Mouse (Mus musculus) forebrain, embryonic 16.5 days (tissue): ENCODE data around the gene Gm6408. TPM values are rescaled to one million over a fixed set of nuclear protein-coding genes. Genes with fewer than 3 reads are reported as not detected.
"Not testable (repeated sequence)": the region's sequence is repeated elsewhere in the genome, so short reads cannot be mapped to it uniquely, and the experiment has no call there.

Experiments
- ATAC-seq: fragments of 200-750 bp; cut with Nextera tagmentation; 2 replicates; pipeline ENCODE4 v1.8.0; 2017; ENCODE audit warnings: mild to moderate bottlenecking, moderate library complexity
- H3K27ac ChIP-seq: fragments of 300-500 bp; sonication (generic); 2 replicates; pipeline ENCODE4 v1.5.1; 2014; ENCODE audit warnings: low read length, control low read depth
- H3K27me3 ChIP-seq: fragments of 300-500 bp; sonication (generic); replicated peaks from 2 replicates; pipeline ENCODE4 v1.6.1; 2014; ENCODE audit warnings: low read length; ENCODE audit not compliant: control insufficient read depth, insufficient read depth
- H3K36me3 ChIP-seq: fragments of 300-500 bp; sonication (generic); 2 replicates; pipeline ENCODE4 v1.6.1; 2014; ENCODE audit not compliant: control insufficient read depth, insufficient read depth
- H3K4me1 ChIP-seq: fragments of 300-500 bp; sonication (generic); replicated peaks from 2 replicates; pipeline ENCODE4 v1.6.1; 2014; ENCODE audit warnings: low read length; ENCODE audit not compliant: control insufficient read depth, insufficient read depth
- H3K4me2 ChIP-seq: fragments of 300-500 bp; sonication (generic); 2 replicates; pipeline ENCODE4 v1.6.1; 2014; ENCODE audit warnings: mild to moderate bottlenecking, low read length, control low read depth
- H3K4me3 ChIP-seq: fragments of 300-500 bp; sonication (generic); replicated peaks from 2 replicates; pipeline ENCODE4 v1.5.1; 2014; ENCODE audit warnings: mild to moderate bottlenecking, low read length, control low read depth
- H3K9ac ChIP-seq: fragments of 300-500 bp; sonication (generic); replicated peaks from 2 replicates; pipeline ENCODE4 v1.6.1; 2014; ENCODE audit warnings: low read depth, low read length, control low read depth
- H3K9me3 ChIP-seq: fragments of 300-500 bp; sonication (generic); 2 replicates; pipeline ENCODE4 v1.6.1; 2016; ENCODE audit warnings: low read length; ENCODE audit not compliant: control insufficient read depth
- whole genome bisulfite sequencing: fragments of 180-500 bp; shearing (Covaris S2); extraction: QIAGEN DNeasy Blood & Tissue Kit; methylation state at CpG from one replicate; pipeline ENCODE4 v1.1.7; 2014; 5-methylcytosine and 5-hydroxymethylcytosine counted together
- polyA plus RNA-seq: library from polyadenylated mRNA; unstranded; fragments of >200 nt; fragmentation: Nextera tagmentation; extraction: Ambion mirVana; gene quantifications from 2 replicates; pipeline ENCODE4 v1.2.1, GENCODE M21; 2015

Gene Gm6408
- not detected in 2 replicates for polyA plus RNA-seq

GRCm38 (mm10) chr5:146481665-146482064, at the start of gene Gm6408:
Gene Gm6408 (plus strand): TSS chr5:146481965.
- not testable (repeated sequence) for ATAC-seq, H3K27me3 ChIP-seq

DNA sequence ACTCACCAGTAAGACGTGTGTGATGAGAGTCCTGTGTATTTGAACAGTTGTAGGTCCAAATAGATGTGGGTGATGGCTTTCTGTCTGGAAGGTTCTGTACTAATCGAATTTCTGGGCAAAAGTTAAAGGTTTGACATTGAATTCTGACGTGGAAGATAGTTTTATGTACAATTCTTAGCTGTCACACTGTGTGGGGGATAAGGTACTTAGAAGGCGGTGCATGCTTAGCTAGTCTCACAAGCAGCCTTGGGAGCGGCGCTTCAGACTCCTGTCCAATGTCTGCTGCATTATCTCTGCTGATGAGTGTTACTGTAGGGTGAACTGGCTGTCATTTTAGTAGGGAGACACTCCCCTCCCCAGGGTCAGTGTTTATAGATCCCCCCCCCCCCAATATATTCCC, 49.3 kb upstream of the Gm6408 start:
- no peak for ATAC-seq
- H3K9ac ChIP-seq = no peak overlapping the region
- H3K27ac ChIP-seq = no peak overlapping the region
- H3K9me3 ChIP-seq = no peaks in the 10 kb centered on the region
- no peaks in the 10 kb centered on the region for H3K4me1 ChIP-seq
- no peak overlapping the region for H3K4me3 ChIP-seq
- WGBS = 91% methylated on average over 6 of the region's 6 CpGs
- H3K27me3 ChIP-seq = no peaks in the 10 kb centered on the region
- H3K4me2 ChIP-seq = no peak overlapping the region
- no peaks in the 10 kb centered on the region for H3K36me3 ChIP-seq

More at GRCm38 (mm10) chr5:146481665-146482064, at the start of gene Gm6408:
- not testable (repeated sequence) for H3K4me1 ChIP-seq, H3K27ac ChIP-seq, H3K4me2 ChIP-seq, H3K9me3 ChIP-seq, H3K9ac ChIP-seq, H3K4me3 ChIP-seq, H3K36me3 ChIP-seq
- WGBS = 86% methylated on average over 1 of the region's 3 CpGs

GRCm38 (mm10) chr5:146435316-146435715, 46.4 kb upstream of the Gm6408 start:
- Histone ChIP-seq H3K27me3 (no peaks in the 10 kb centered on the region), H3K36me3 (no peaks in the 10 kb centered on the region), H3K4me1 (no peaks in the 10 kb centered on the region), H3K4me3 (no peak overlapping the region), H3K27ac (no peak overlapping the region), H3K4me2 (no peak overlapping the region), H3K9ac (no peak overlapping the region), H3K9me3 (0 out of 2 replicates have a peak, but pooled peaks cover 2% of the 10 kb centered on the region)
- no peak for ATAC-seq
- WGBS = 94% methylated on average over 16 of the region's 16 CpGs

DNA sequence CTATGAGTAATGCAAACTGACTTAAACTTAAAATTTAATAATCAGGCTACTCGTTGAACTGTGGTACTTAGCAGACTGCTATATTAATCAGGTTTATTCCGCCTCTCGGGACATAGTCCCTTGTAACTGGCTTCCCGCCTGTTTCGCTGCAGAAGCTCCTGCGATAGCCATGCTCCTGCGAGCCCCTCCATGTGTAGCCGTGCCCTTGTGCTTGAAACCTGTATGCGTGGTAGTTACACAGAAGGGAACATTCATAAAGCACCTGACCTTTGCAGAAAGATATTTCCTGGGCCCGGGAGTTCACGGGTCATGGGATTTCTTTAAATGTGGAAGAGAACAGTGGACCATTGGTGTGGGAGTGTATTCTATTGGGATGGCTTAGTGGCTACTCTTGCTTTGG, 45.0 kb upstream of the Gm6408 start:
- Histone ChIP-seq H3K4me2 (no peak overlapping the region), H3K9ac (no peak overlapping the region), H3K27ac (no peak overlapping the region), H3K9me3 (0 out of 2 replicates have a peak, but pooled peaks cover 2% of the 10 kb centered on the region), H3K4me1 (no peaks in the 10 kb centered on the region), H3K4me3 (no peak overlapping the region), H3K27me3 (no peaks in the 10 kb centered on the region), H3K36me3 (no peaks in the 10 kb centered on the region)
- ATAC-seq = no peak
- 98% methylated on average over 11 of the region's 11 CpGs for WGBS

DNA sequence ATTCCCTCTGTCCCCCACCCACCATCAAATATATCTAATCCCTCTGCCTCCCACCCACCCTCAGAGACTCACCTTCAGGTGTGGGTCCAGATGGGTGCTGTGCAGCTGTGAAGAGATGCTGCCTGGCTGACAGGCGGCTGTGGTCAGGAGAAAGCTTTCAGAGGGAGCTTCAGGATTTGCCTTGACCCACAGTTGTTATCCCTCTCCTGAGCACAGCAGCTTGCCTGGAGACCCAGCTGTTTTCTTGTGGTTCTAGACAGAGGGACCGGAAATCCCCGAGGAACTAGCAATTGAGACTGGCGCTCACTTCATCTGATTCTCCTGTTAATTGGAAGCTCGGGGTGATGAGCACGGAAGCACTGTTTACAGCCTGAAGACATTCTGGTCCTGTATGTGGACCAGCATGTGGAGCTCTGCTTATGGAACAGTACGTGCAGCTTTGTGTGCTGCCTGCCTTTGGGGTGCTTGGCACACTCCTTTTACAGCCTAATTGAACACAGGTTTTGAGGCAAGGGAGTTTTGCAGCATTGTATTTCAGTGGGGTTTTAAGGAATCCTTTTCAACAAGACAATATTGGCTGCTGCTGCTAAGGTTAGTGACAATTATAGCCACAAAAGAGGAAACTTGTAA, 42.5 kb upstream of the Gm6408 start:
- H3K4me2 ChIP-seq = no peak overlapping the region
- H3K27me3 ChIP-seq = no peaks in the 10 kb centered on the region
- no peak overlapping the region for H3K4me3 ChIP-seq
- no peaks in the 10 kb centered on the region for H3K4me1 ChIP-seq
- H3K36me3 ChIP-seq = no peaks in the 10 kb centered on the region
- no peak for ATAC-seq
- H3K27ac ChIP-seq = no peak overlapping the region
- 92% methylated on average over 7 of the region's 7 CpGs for WGBS
- H3K9ac ChIP-seq = no peak overlapping the region
- H3K9me3 ChIP-seq = 0 out of 2 replicates have a peak, but pooled peaks cover 2% of the 10 kb centered on the region

DNA sequence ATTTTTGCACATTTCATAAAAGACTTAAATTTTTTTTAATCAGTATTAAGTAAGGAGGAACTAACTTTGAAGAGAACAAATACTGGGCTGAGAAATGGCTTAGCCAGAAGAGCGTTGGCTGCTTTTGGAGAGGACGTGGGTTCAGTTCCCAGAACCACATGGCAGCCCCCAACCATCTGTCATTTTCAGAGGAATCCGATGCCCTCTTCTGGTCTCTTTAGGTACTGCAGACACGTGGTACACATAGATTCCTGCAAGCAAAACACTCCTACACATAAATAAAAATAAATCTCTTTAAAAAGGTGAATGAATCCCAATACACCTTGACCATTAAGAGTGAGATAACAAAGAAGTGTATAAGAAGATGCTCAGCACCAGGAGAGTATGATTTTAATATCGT, 41.5 kb upstream of the Gm6408 start:
- WGBS = 94% methylated on average over 5 of the region's 5 CpGs
- H3K4me1 ChIP-seq = no peaks in the 10 kb centered on the region
- no peak overlapping the region for H3K4me3 ChIP-seq
- H3K9ac ChIP-seq = no peak overlapping the region
- no peak for ATAC-seq
- H3K27me3 ChIP-seq = no peaks in the 10 kb centered on the region
- H3K9me3 ChIP-seq = 0 out of 2 replicates have a peak, but pooled peaks cover 2% of the 10 kb centered on the region
- H3K27ac ChIP-seq = no peak overlapping the region
- H3K4me2 ChIP-seq = no peak overlapping the region
- H3K36me3 ChIP-seq = no peaks in the 10 kb centered on the region

- ATAC-seq = no peak
- 0 out of 2 replicates have a peak, but pooled peaks cover 2% of the 10 kb centered on the region for H3K9me3 ChIP-seq
- no peak overlapping the region for H3K9ac ChIP-seq
- no peaks in the 10 kb centered on the region for H3K4me1 ChIP-seq
- H3K36me3 ChIP-seq = no peaks in the 10 kb centered on the region
- H3K27ac ChIP-seq = no peak overlapping the region
- no peak overlapping the region for H3K4me3 ChIP-seq
- H3K4me2 ChIP-seq = no peak overlapping the region
- WGBS = 98% methylated on average over 2 of the region's 2 CpGs
- H3K27me3 ChIP-seq = no peaks in the 10 kb centered on the region
These were observed 39.0 kb upstream of the Gm6408 start for GRCm38 (mm10) chr5:146442767-146443166.

DNA sequence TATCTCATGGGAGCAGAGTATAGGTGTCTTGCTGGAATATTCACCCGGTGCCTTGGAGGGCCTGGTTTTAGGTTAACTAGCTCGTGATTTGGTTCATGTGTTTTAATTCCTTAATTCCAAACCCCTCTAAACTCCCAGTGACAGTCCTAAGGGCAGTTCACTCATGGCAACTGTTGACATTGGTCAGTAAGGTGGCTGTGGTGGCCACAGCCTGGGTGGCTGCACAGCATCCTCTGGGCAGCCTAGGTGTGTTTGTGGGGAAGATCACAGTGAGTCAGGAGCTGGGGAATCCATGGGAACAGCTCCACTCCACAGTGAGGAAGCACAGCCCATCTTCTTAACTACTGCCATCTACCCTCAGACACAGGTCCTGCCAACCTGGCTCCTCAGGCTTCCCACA, 35.1 kb upstream of the Gm6408 start:
- no peaks in the 10 kb centered on the region for H3K9me3 ChIP-seq
- no peaks in the 10 kb centered on the region for H3K4me1 ChIP-seq
- WGBS = 98% methylated on average over 2 of the region's 2 CpGs
- ATAC-seq = no peak
- no peaks in the 10 kb centered on the region for H3K27me3 ChIP-seq
- no peak overlapping the region for H3K9ac ChIP-seq
- H3K27ac ChIP-seq = no peak overlapping the region
- no peaks in the 10 kb centered on the region for H3K36me3 ChIP-seq
- no peak overlapping the region for H3K4me3 ChIP-seq
- no peak overlapping the region for H3K4me2 ChIP-seq

GRCm38 (mm10) chr5:146451592-146452254, 30.0 kb upstream of the Gm6408 start:
- Histone ChIP-seq H3K9ac (no peak overlapping the region), H3K4me3 (no peak overlapping the region), H3K27me3 (no peaks in the 10 kb centered on the region), H3K36me3 (no peaks in the 10 kb centered on the region), H3K9me3 (no peaks in the 10 kb centered on the region), H3K27ac (no peak overlapping the region), H3K4me2 (no peak overlapping the region), H3K4me1 (no peaks in the 10 kb centered on the region)
- WGBS = 62% methylated on average over 11 of the region's 11 CpGs
- no peak for ATAC-seq
